Mouse (Mus musculus): ENCODE results near the gene Shisa8. TPM values are rescaled to one million over a fixed set of nuclear protein-coding genes. Genes with fewer than 3 reads are reported as not detected.

The Shisa8 gene
- polyA plus RNA-seq, 1 experiment from 2014 or later: 0.45 TPM

GRCm38 (mm10) chr15:82198342-82198741 lies 14.3 kb downstream of the Shisa8 start:
- Histone ChIP-seq H3K27me3 (no peaks in the 10 kb centered on the region), H3K4me2 (no peak overlapping the region), H3K9me3 (replicated peaks) (no peaks in the 10 kb centered on the region), H3K36me3 (peaks cover 98% of the 10 kb centered on the region), H3K9ac (no peak overlapping the region), H3K4me3 (replicated peaks) (no peak overlapping the region), H3K4me1 (no peaks in the 10 kb centered on the region), H3K27ac (no peak overlapping the region)
- WGBS: 85% methylated on average over 7 of the region's 7 CpGs
- no peak for ATAC-seq (replicated peaks; ENCODE audit: low FRiP score)

- Histone ChIP-seq H3K4me2 (no peak overlapping the region), H3K4me1 (no peaks in the 10 kb centered on the region), H3K27me3 (no peaks in the 10 kb centered on the region), H3K36me3 (peaks cover 98% of the 10 kb centered on the region), H3K9me3 (replicated peaks) (no peaks in the 10 kb centered on the region), H3K27ac (no peak overlapping the region), H3K9ac (no peak overlapping the region), H3K4me3 (replicated peaks) (no peak overlapping the region)
- 92% methylated on average over 11 of the region's 11 CpGs for WGBS
- ATAC-seq (replicated peaks; ENCODE audit: low FRiP score): no peak
These were observed 14.7 kb downstream of the Shisa8 start for GRCm38 (mm10) chr15:82197937-82198336.

GRCm38 (mm10) chr15:82197246-82197750 lies 15.3 kb downstream of the Shisa8 start:
- H3K9ac ChIP-seq: no peak overlapping the region
- peaks cover 99% of the 10 kb centered on the region for H3K36me3 ChIP-seq
- no peak overlapping the region for H3K4me3 ChIP-seq (replicated peaks)
- H3K27ac ChIP-seq: no peak overlapping the region
- no peak overlapping the region for H3K4me2 ChIP-seq
- WGBS: 93% methylated on average over 10 of the region's 10 CpGs
- H3K27me3 ChIP-seq: no peaks in the 10 kb centered on the region
- no peaks in the 10 kb centered on the region for H3K9me3 ChIP-seq (replicated peaks)
- no peaks in the 10 kb centered on the region for H3K4me1 ChIP-seq
- no peak for ATAC-seq (replicated peaks; ENCODE audit: low FRiP score)

GRCm38 (mm10) chr15:82196300-82196699 lies 16.3 kb downstream of the Shisa8 start:
- no peaks in the 10 kb centered on the region for H3K9me3 ChIP-seq (replicated peaks)
- H3K4me3 ChIP-seq (replicated peaks): no peak overlapping the region
- H3K4me2 ChIP-seq: no peak overlapping the region
- ATAC-seq (replicated peaks; ENCODE audit: low FRiP score): no peak
- peaks cover 99% of the 10 kb centered on the region for H3K36me3 ChIP-seq
- H3K9ac ChIP-seq: no peak overlapping the region
- 87% methylated on average over 12 of the region's 12 CpGs for WGBS
- no peak overlapping the region for H3K27ac ChIP-seq
- no peaks in the 10 kb centered on the region for H3K4me1 ChIP-seq
- no peaks in the 10 kb centered on the region for H3K27me3 ChIP-seq

GRCm38 (mm10) chr15:82192617-82193016 lies 20.0 kb downstream of the Shisa8 start:
- Histone ChIP-seq H3K4me3 (replicated peaks) (no peak overlapping the region), H3K4me1 (peaks cover 6% of the 10 kb centered on the region; the same call in 1 of the 2 replicates), H3K9me3 (replicated peaks) (no peaks in the 10 kb centered on the region), H3K9ac (no peak overlapping the region), H3K4me2 (no peak overlapping the region), H3K27ac (no peak overlapping the region), H3K27me3 (no peaks in the 10 kb centered on the region), H3K36me3 (peaks cover 93% of the 10 kb centered on the region)
- WGBS: 92% methylated on average over 8 of the region's 8 CpGs
- no peak for ATAC-seq (replicated peaks; ENCODE audit: low FRiP score)

- H3K36me3 ChIP-seq: peaks cover 92% of the 10 kb centered on the region
- no peak overlapping the region for H3K9ac ChIP-seq
- 97% methylated on average over 10 of the region's 10 CpGs for WGBS
- ATAC-seq (replicated peaks; ENCODE audit: low FRiP score): no peak
- H3K27me3 ChIP-seq: no peaks in the 10 kb centered on the region
- H3K4me1 ChIP-seq: peaks cover 23% of the 10 kb centered on the region
- H3K9me3 ChIP-seq (replicated peaks): no peaks in the 10 kb centered on the region
- H3K4me2 ChIP-seq: no peak overlapping the region
- H3K4me3 ChIP-seq (replicated peaks): no peak overlapping the region
- no peak overlapping the region for H3K27ac ChIP-seq
These were observed 24.0 kb downstream of the Shisa8 start for GRCm38 (mm10) chr15:82188481-82189240.

GRCm38 (mm10) chr15:82187924-82188323 lies 24.7 kb downstream of the Shisa8 start:
- Histone ChIP-seq H3K4me1 (peaks cover 26% of the 10 kb centered on the region), H3K9me3 (replicated peaks) (no peaks in the 10 kb centered on the region), H3K4me2 (no peak overlapping the region), H3K27me3 (no peaks in the 10 kb centered on the region), H3K9ac (no peak overlapping the region), H3K27ac (no peak overlapping the region), H3K4me3 (replicated peaks) (no peak overlapping the region), H3K36me3 (peaks cover 92% of the 10 kb centered on the region)
- no peak for ATAC-seq (replicated peaks; ENCODE audit: low FRiP score)
- WGBS: 75% methylated on average over 1 of the region's 1 CpGs

- no peak for ATAC-seq (replicated peaks; ENCODE audit: low FRiP score)
- Histone ChIP-seq H3K4me1 (peaks cover 26% of the 10 kb centered on the region), H3K9me3 (replicated peaks) (no peaks in the 10 kb centered on the region; the same call in 1 of the 2 replicates), H3K4me2 (no peak overlapping the region), H3K27me3 (no peaks in the 10 kb centered on the region), H3K4me3 (replicated peaks) (no peak overlapping the region), H3K27ac (no peak overlapping the region), H3K36me3 (peaks cover 92% of the 10 kb centered on the region), H3K9ac (no peak overlapping the region)
- WGBS: 84% methylated on average over 4 of the region's 4 CpGs
These were observed 25.2 kb downstream of the Shisa8 start for GRCm38 (mm10) chr15:82187401-82187800.

- H3K9me3 ChIP-seq (replicated peaks): no peaks in the 10 kb centered on the region; the same call in 1 of the 2 replicates
- peaks cover 26% of the 10 kb centered on the region for H3K4me1 ChIP-seq
- H3K27ac ChIP-seq: no peak overlapping the region
- H3K4me3 ChIP-seq (replicated peaks): no peak overlapping the region
- peaks cover 92% of the 10 kb centered on the region for H3K36me3 ChIP-seq
- no peaks in the 10 kb centered on the region for H3K27me3 ChIP-seq
- H3K9ac ChIP-seq: no peak overlapping the region
- no peak for ATAC-seq (replicated peaks; ENCODE audit: low FRiP score)
- 82% methylated on average over 5 of the region's 5 CpGs for WGBS
- no peak overlapping the region for H3K4me2 ChIP-seq
These were observed 25.7 kb downstream of the Shisa8 start for GRCm38 (mm10) chr15:82186931-82187330.

- no peak overlapping the region for H3K9ac ChIP-seq
- H3K27me3 ChIP-seq: no peaks in the 10 kb centered on the region
- no peaks in the 10 kb centered on the region; the same call in 1 of the 2 replicates for H3K9me3 ChIP-seq (replicated peaks)
- H3K36me3 ChIP-seq: peaks cover 92% of the 10 kb centered on the region
- no peak overlapping the region for H3K27ac ChIP-seq
- ATAC-seq (replicated peaks; ENCODE audit: low FRiP score): no peak
- H3K4me3 ChIP-seq (replicated peaks): no peak overlapping the region
- no peak overlapping the region for H3K4me2 ChIP-seq
- peaks cover 26% of the 10 kb centered on the region for H3K4me1 ChIP-seq
- WGBS: 74% methylated on average over 14 of the region's 14 CpGs
These were observed 26.5 kb downstream of the Shisa8 start for GRCm38 (mm10) chr15:82186131-82186530.

- H3K27me3 ChIP-seq: no peaks in the 10 kb centered on the region
- no peak; the same call in 1 of the 2 replicates for ATAC-seq (replicated peaks; ENCODE audit: low FRiP score)
- peaks cover 94% of the 10 kb centered on the region for H3K36me3 ChIP-seq
- H3K4me1 ChIP-seq: peaks cover 20% of the 10 kb centered on the region
- 72% methylated on average over 14 of the region's 14 CpGs for WGBS
- no peak overlapping the region for H3K9ac ChIP-seq
- H3K4me3 ChIP-seq (replicated peaks): no peak overlapping the region
- H3K27ac ChIP-seq: peak overlapping the region; percentile 73
- no peak overlapping the region for H3K4me2 ChIP-seq
- H3K9me3 ChIP-seq (replicated peaks): no peaks in the 10 kb centered on the region; the same call in 1 of the 2 replicates
These were observed 27.4 kb downstream of the Shisa8 start for GRCm38 (mm10) chr15:82185062-82185783.

GRCm38 (mm10) chr15:82184656-82185055 lies 28.0 kb downstream of the Shisa8 start:
- Histone ChIP-seq H3K36me3 (peaks cover 95% of the 10 kb centered on the region), H3K4me2 (no peak overlapping the region), H3K27ac (peak overlapping the region; percentile 73), H3K4me3 (replicated peaks) (no peak overlapping the region), H3K9ac (no peak overlapping the region), H3K9me3 (replicated peaks) (no peaks in the 10 kb centered on the region; the same call in 1 of the 2 replicates), H3K27me3 (no peaks in the 10 kb centered on the region), H3K4me1 (peaks cover 20% of the 10 kb centered on the region)
- peak; percentile 10; the same call in 1 of the 2 replicates for ATAC-seq (replicated peaks; ENCODE audit: low FRiP score)
- WGBS: 63% methylated on average over 10 of the region's 10 CpGs

Measured in kidney, embryonic 15.5 days (tissue).